Comparison of ENCODE assay signal across 11 mouse cellular contexts in genomic region chr2:32823579-32824154, GRCm38 (mm10). TPM values are rescaled to one million over a fixed set of nuclear protein-coding genes. Genes with fewer than 3 reads are reported as not detected.
DNase-seq lines count a peak whose midpoint lies in the region; ATAC-seq and TF ChIP-seq lines count a peak whose summit lies in the region.
"Had no signal": no experiment of that assay in that cellular context is flagged by ENCODE, and none has a peak within 500 bp of the region (broad histone marks: within the 10 kb centered on the region; RNA-seq: fewer than 3 reads in every experiment).

No protein-coding gene starts in this region.

- H3K36me3 ChIP-seq in forebrain, embryonic 10.5 days (replicated peaks): no peaks in the 10 kb centered on the region
- peaks cover 14% of the 10 kb centered on the region for H3K36me3 ChIP-seq in forebrain, embryonic 14.5 days (ENCODE audit: control insufficient read depth, insufficient read depth, low read length)
- no peaks in the 10 kb centered on the region for H3K36me3 ChIP-seq in midbrain, embryonic 11.5 days (ENCODE audit: control insufficient read depth, insufficient read depth, low read length)
- peaks cover 34% of the 10 kb centered on the region for H3K36me3 ChIP-seq in midbrain, embryonic 14.5 days (ENCODE audit: control insufficient read depth, insufficient read depth, low read length)
- H3K36me3 ChIP-seq in embryonic facial prominence, embryonic 12.5 days: no peaks in the 10 kb centered on the region
- peaks cover 8% of the 10 kb centered on the region; the same call in 1 of the 2 replicates for H3K36me3 ChIP-seq in limb, embryonic 14.5 days (ENCODE audit: control insufficient read depth, insufficient read depth, low read length)
- H3K36me3 ChIP-seq: embryonic facial prominence, embryonic 15.5 days had no signal

- no peak for DNase-seq in forebrain, embryonic 10.5 days (ENCODE audit: extremely low spot score, low spot score)
- no peak for DNase-seq in forebrain, embryonic 14.5 days (ENCODE audit: low spot score)
- peak; percentile 83 for DNase-seq in midbrain, embryonic 11.5 days (ENCODE audit: low spot score, missing footprints)
- no peak for DNase-seq in midbrain, embryonic 14.5 days
- no peak for DNase-seq in limb, embryonic 14.5 days (ENCODE audit: low spot score)
- no peak for DNase-seq in urinary bladder, adult 18-20 months (ENCODE audit: low spot score in 2 of 2)
- DNase-seq: kidney, postnatal 25 days; thymus, adult 18-20 months had no signal

- H3K9ac ChIP-seq in forebrain, embryonic 14.5 days (ENCODE audit: low read length): no peak overlapping the region; the same call in 1 of the 2 replicates
- peak overlapping the region; percentile 13; the same call in 1 of the 2 replicates for H3K9ac ChIP-seq in midbrain, embryonic 11.5 days (ENCODE audit: low read length)
- H3K9ac ChIP-seq in midbrain, embryonic 14.5 days (replicated peaks; ENCODE audit: low read length): no peak overlapping the region
- peak overlapping the region; percentile 7; the same call in 1 of the 2 replicates for H3K9ac ChIP-seq in embryonic facial prominence, embryonic 12.5 days
- H3K9ac ChIP-seq in limb, embryonic 14.5 days (ENCODE audit: low read depth, low read length, severe bottlenecking): 0 out of 2 replicates have a peak overlapping the region, but pooled peaks have one; percentile 12
- H3K9ac ChIP-seq: embryonic facial prominence, embryonic 15.5 days had no signal

- H3K4me1 ChIP-seq in forebrain, embryonic 10.5 days: peaks cover 22% of the 10 kb centered on the region
- 0 out of 2 replicates have a peak, but pooled peaks cover 5% of the 10 kb centered on the region for H3K4me1 ChIP-seq in forebrain, embryonic 14.5 days (ENCODE audit: control insufficient read depth, insufficient read depth, low read length)
- H3K4me1 ChIP-seq in midbrain, embryonic 11.5 days (ENCODE audit: control insufficient read depth, insufficient read depth, low read length): peaks cover 7% of the 10 kb centered on the region
- no peaks in the 10 kb centered on the region for H3K4me1 ChIP-seq in midbrain, embryonic 14.5 days (ENCODE audit: control insufficient read depth, insufficient read depth, low read length)
- H3K4me1 ChIP-seq in embryonic facial prominence, embryonic 12.5 days: peaks cover 16% of the 10 kb centered on the region
- peaks cover 3% of the 10 kb centered on the region; the same call in 1 of the 2 replicates for H3K4me1 ChIP-seq in limb, embryonic 14.5 days (ENCODE audit: control insufficient read depth, insufficient read depth, low read length)
- H3K4me1 ChIP-seq: embryonic facial prominence, embryonic 15.5 days had no signal

- no peak for TF ChIP-seq POLR2A in limb, embryonic 14.5 days (IDR thresholded peaks at IDR 0.05; ENCODE audit: borderline replicate concordance, extremely low read depth, insufficient read depth, insufficient read length)

- no peaks in the 10 kb centered on the region for H3K9me3 ChIP-seq in forebrain, embryonic 10.5 days
- H3K9me3 ChIP-seq in forebrain, embryonic 14.5 days (replicated peaks; ENCODE audit: control insufficient read depth, low read length): no peaks in the 10 kb centered on the region
- no peaks in the 10 kb centered on the region for H3K9me3 ChIP-seq in midbrain, embryonic 11.5 days (ENCODE audit: control insufficient read depth, low read length)
- H3K9me3 ChIP-seq in midbrain, embryonic 14.5 days (ENCODE audit: control insufficient read depth, low read length): no peaks in the 10 kb centered on the region
- no peaks in the 10 kb centered on the region for H3K9me3 ChIP-seq in embryonic facial prominence, embryonic 12.5 days
- H3K9me3 ChIP-seq in limb, embryonic 14.5 days (ENCODE audit: control insufficient read depth, low read length): no peaks in the 10 kb centered on the region
- H3K9me3 ChIP-seq: embryonic facial prominence, embryonic 15.5 days had no signal

- H3K4me3 ChIP-seq in forebrain, embryonic 10.5 days: no peak overlapping the region
- H3K4me3 ChIP-seq in forebrain, embryonic 14.5 days (ENCODE audit: low read depth, low read length): no peak overlapping the region
- no peak overlapping the region for H3K4me3 ChIP-seq in midbrain, embryonic 11.5 days (ENCODE audit: low read depth, low read length)
- H3K4me3 ChIP-seq in midbrain, embryonic 14.5 days (replicated peaks; ENCODE audit: low read depth, low read length): no peak overlapping the region
- no peak overlapping the region for H3K4me3 ChIP-seq in embryonic facial prominence, embryonic 12.5 days
- no peak overlapping the region for H3K4me3 ChIP-seq in limb, embryonic 14.5 days (replicated peaks; ENCODE audit: low read length)
- H3K4me3 ChIP-seq: embryonic facial prominence, embryonic 15.5 days had no signal

- H3K27ac ChIP-seq in forebrain, embryonic 10.5 days: peak overlapping the region; percentile 72
- H3K27ac ChIP-seq in forebrain, embryonic 14.5 days (ENCODE audit: low read depth, low read length): no peak overlapping the region; the same call in 1 of the 2 replicates
- H3K27ac ChIP-seq in midbrain, embryonic 11.5 days (ENCODE audit: low read depth, low read length): peak overlapping the region; percentile 67; the same call in 1 of the 2 replicates
- no peak overlapping the region for H3K27ac ChIP-seq in midbrain, embryonic 14.5 days (replicated peaks; ENCODE audit: low read depth, low read length)
- 0 out of 2 replicates have a peak overlapping the region, but pooled peaks have one; percentile 23 for H3K27ac ChIP-seq in embryonic facial prominence, embryonic 12.5 days
- H3K27ac ChIP-seq in limb, embryonic 14.5 days (replicated peaks; ENCODE audit: low read depth, low read length): no peak overlapping the region
- H3K27ac ChIP-seq: embryonic facial prominence, embryonic 15.5 days had no signal

- no peak for ATAC-seq in forebrain, embryonic 14.5 days
- ATAC-seq in midbrain, embryonic 11.5 days (ENCODE audit: low FRiP score): no peak
- ATAC-seq in midbrain, embryonic 14.5 days (ENCODE audit: low FRiP score, low TSS enrichment): no peak
- ATAC-seq in embryonic facial prominence, embryonic 12.5 days (ENCODE audit: insufficient number of reproducible peaks, insufficient read depth, low FRiP score, low TSS enrichment): no peak
- ATAC-seq in limb, embryonic 14.5 days (ENCODE audit: low FRiP score, low read depth): no peak
- no peak for ATAC-seq in inflammation-experienced regulatory T-cells, adult 6 months

- H3K4me2 ChIP-seq in forebrain, embryonic 14.5 days (ENCODE audit: low read length): no peak overlapping the region
- no peak overlapping the region for H3K4me2 ChIP-seq in midbrain, embryonic 11.5 days
- H3K4me2 ChIP-seq in midbrain, embryonic 14.5 days (ENCODE audit: low read length): no peak overlapping the region
- H3K4me2 ChIP-seq in embryonic facial prominence, embryonic 12.5 days (replicated peaks): no peak overlapping the region
- H3K4me2 ChIP-seq in limb, embryonic 14.5 days (replicated peaks; ENCODE audit: low read depth, low read length, severe bottlenecking): no peak overlapping the region
- H3K4me2 ChIP-seq: embryonic facial prominence, embryonic 15.5 days had no signal

- WGBS in forebrain, embryonic 10.5 days: 73% methylated on average over 8 of the region's 8 CpGs
- WGBS in forebrain, embryonic 14.5 days: 74% methylated on average over 8 of the region's 8 CpGs
- WGBS in midbrain, embryonic 11.5 days: 74% methylated on average over 8 of the region's 8 CpGs
- 62% methylated on average over 8 of the region's 8 CpGs for WGBS in midbrain, embryonic 14.5 days
- WGBS in embryonic facial prominence, embryonic 12.5 days: 56% methylated on average over 8 of the region's 8 CpGs
- WGBS in limb, embryonic 14.5 days: 63% methylated on average over 8 of the region's 8 CpGs

- H3K27me3 ChIP-seq in forebrain, embryonic 10.5 days (ENCODE audit: poor library complexity, severe bottlenecking): no peaks in the 10 kb centered on the region
- H3K27me3 ChIP-seq in forebrain, embryonic 14.5 days (replicated peaks; ENCODE audit: control insufficient read depth, insufficient read depth, low read length): no peaks in the 10 kb centered on the region
- no peaks in the 10 kb centered on the region for H3K27me3 ChIP-seq in midbrain, embryonic 11.5 days (ENCODE audit: control insufficient read depth, insufficient read depth, low read length)
- no peaks in the 10 kb centered on the region for H3K27me3 ChIP-seq in midbrain, embryonic 14.5 days (ENCODE audit: control insufficient read depth, insufficient read depth, low read length)
- H3K27me3 ChIP-seq in embryonic facial prominence, embryonic 12.5 days: no peaks in the 10 kb centered on the region
- H3K27me3 ChIP-seq in limb, embryonic 14.5 days (ENCODE audit: control insufficient read depth, insufficient read depth, low read length): no peaks in the 10 kb centered on the region
- H3K27me3 ChIP-seq: embryonic facial prominence, embryonic 15.5 days had no signal

RNA-seq across cellular contexts. Expression of gene Stxbp1, which starts 23.4 kb away (rescaled TPM):
- polyA plus RNA-seq in forebrain, embryonic 10.5 days (2016; fragmentation: Nextera tagmentation; extraction: Ambion mirVana): 18.7 and 20.8 TPM in 2 replicates
- 127 and 174 TPM in 2 replicates for polyA plus RNA-seq in forebrain, embryonic 14.5 days (2014; fragmentation: Nextera tagmentation; extraction: Ambion mirVana)
- 51.4 and 53.8 TPM in 2 replicates for polyA plus RNA-seq in midbrain, embryonic 11.5 days (2014; fragmentation: Nextera tagmentation; extraction: Ambion mirVana)
- polyA plus RNA-seq in midbrain, embryonic 14.5 days (2014; fragmentation: Nextera tagmentation; extraction: Ambion mirVana): 240 and 245 TPM in 2 replicates
- polyA plus RNA-seq in embryonic facial prominence, embryonic 12.5 days (2016; fragmentation: Nextera tagmentation; extraction: Ambion mirVana): 28.3 and 32.4 TPM in 2 replicates
- 22.2 and 22.3 TPM in 2 replicates for polyA plus RNA-seq in limb, embryonic 14.5 days (2012; rRNA removed)
- polyA plus RNA-seq in limb, embryonic 14.5 days (2014; fragmentation: Nextera tagmentation; extraction: Ambion mirVana): 15.8 and 20.8 TPM in 2 replicates
- 1 to 10 TPM; 2.3 to 6.1 (median 5.0) TPM for polyA plus RNA-seq in inflammation-experienced regulatory T-cells, adult 6 months (2017; shearing (Covaris generic))

RNA-seq across cellular contexts. Expression of gene Cfap157, which starts 39.4 kb away (rescaled TPM):
- 1.1 and 1.2 TPM in 2 replicates for polyA plus RNA-seq in forebrain, embryonic 10.5 days (2016; fragmentation: Nextera tagmentation; extraction: Ambion mirVana)
- 0.17 and 0.30 TPM in 2 replicates for polyA plus RNA-seq in forebrain, embryonic 14.5 days (2014; fragmentation: Nextera tagmentation; extraction: Ambion mirVana)
- polyA plus RNA-seq in midbrain, embryonic 11.5 days (2014; fragmentation: Nextera tagmentation; extraction: Ambion mirVana): 0.08 and 0.28 TPM in 2 replicates
- 0.38 and 0.39 TPM in 2 replicates for polyA plus RNA-seq in midbrain, embryonic 14.5 days (2014; fragmentation: Nextera tagmentation; extraction: Ambion mirVana)
- polyA plus RNA-seq in embryonic facial prominence, embryonic 12.5 days (2016; fragmentation: Nextera tagmentation; extraction: Ambion mirVana): 0.74 and 1.6 TPM in 2 replicates
- polyA plus RNA-seq in limb, embryonic 14.5 days (2012; rRNA removed): 0.04 and 0.05 TPM in 2 replicates
- polyA plus RNA-seq in limb, embryonic 14.5 days (2014; fragmentation: Nextera tagmentation; extraction: Ambion mirVana): 0.11 and 0.12 TPM in 2 replicates
- 1 to 10 TPM in 1 of 3 experiments, under 1 TPM in 1, not detected in 1; 0.53 to 1.3 TPM for polyA plus RNA-seq in inflammation-experienced regulatory T-cells, adult 6 months (2017; shearing (Covaris generic))

RNA-seq across cellular contexts. Expression of gene Ptrh1, which starts 48.1 kb away (rescaled TPM):
- polyA plus RNA-seq in forebrain, embryonic 10.5 days (2016; fragmentation: Nextera tagmentation; extraction: Ambion mirVana): 4.4 and 5.1 TPM in 2 replicates
- 4.7 and 5.1 TPM in 2 replicates for polyA plus RNA-seq in forebrain, embryonic 14.5 days (2014; fragmentation: Nextera tagmentation; extraction: Ambion mirVana)
- 3.2 and 3.9 TPM in 2 replicates for polyA plus RNA-seq in midbrain, embryonic 11.5 days (2014; fragmentation: Nextera tagmentation; extraction: Ambion mirVana)
- 3.5 TPM in 2 replicates for polyA plus RNA-seq in midbrain, embryonic 14.5 days (2014; fragmentation: Nextera tagmentation; extraction: Ambion mirVana)
- 3.3 and 6.4 TPM in 2 replicates for polyA plus RNA-seq in embryonic facial prominence, embryonic 12.5 days (2016; fragmentation: Nextera tagmentation; extraction: Ambion mirVana)
- 11.3 and 11.5 TPM in 2 replicates for polyA plus RNA-seq in limb, embryonic 14.5 days (2012; rRNA removed)
- polyA plus RNA-seq in limb, embryonic 14.5 days (2014; fragmentation: Nextera tagmentation; extraction: Ambion mirVana): 5.1 and 5.8 TPM in 2 replicates
- 1 to 10 TPM; 6.5 to 9.3 (median 8.1) TPM for polyA plus RNA-seq in inflammation-experienced regulatory T-cells, adult 6 months (2017; shearing (Covaris generic))

RNA-seq across cellular contexts. Expression of gene Ttc16, which starts 48.2 kb away (rescaled TPM):
- polyA plus RNA-seq in forebrain, embryonic 10.5 days (2016; fragmentation: Nextera tagmentation; extraction: Ambion mirVana): 0.32 and 0.36 TPM in 2 replicates
- polyA plus RNA-seq in forebrain, embryonic 14.5 days (2014; fragmentation: Nextera tagmentation; extraction: Ambion mirVana): 0.27 and 0.80 TPM in 2 replicates
- polyA plus RNA-seq in midbrain, embryonic 11.5 days (2014; fragmentation: Nextera tagmentation; extraction: Ambion mirVana): 0.26 and 0.30 TPM in 2 replicates
- 0.41 and 0.80 TPM in 2 replicates for polyA plus RNA-seq in midbrain, embryonic 14.5 days (2014; fragmentation: Nextera tagmentation; extraction: Ambion mirVana)
- polyA plus RNA-seq in embryonic facial prominence, embryonic 12.5 days (2016; fragmentation: Nextera tagmentation; extraction: Ambion mirVana): 0.23 and 0.34 TPM in 2 replicates
- polyA plus RNA-seq in limb, embryonic 14.5 days (2012; rRNA removed): 0.47 and 0.70 TPM in 2 replicates
- polyA plus RNA-seq in limb, embryonic 14.5 days (2014; fragmentation: Nextera tagmentation; extraction: Ambion mirVana): 0.12 and 0.15 TPM in 2 replicates
- 1 to 10 TPM in 1 of 3 experiments, under 1 TPM in 2; 0.55 to 1.8 (median 0.95) TPM for polyA plus RNA-seq in inflammation-experienced regulatory T-cells, adult 6 months (2017; shearing (Covaris generic))

RNA-seq across cellular contexts. Expression of gene Fam129b, which starts 52.2 kb away (rescaled TPM):
- 22.8 and 25.3 TPM in 2 replicates for polyA plus RNA-seq in forebrain, embryonic 10.5 days (2016; fragmentation: Nextera tagmentation; extraction: Ambion mirVana)
- polyA plus RNA-seq in forebrain, embryonic 14.5 days (2014; fragmentation: Nextera tagmentation; extraction: Ambion mirVana): 13.8 and 17.7 TPM in 2 replicates
- polyA plus RNA-seq in midbrain, embryonic 11.5 days (2014; fragmentation: Nextera tagmentation; extraction: Ambion mirVana): 10.3 and 10.6 TPM in 2 replicates
- polyA plus RNA-seq in midbrain, embryonic 14.5 days (2014; fragmentation: Nextera tagmentation; extraction: Ambion mirVana): 13.6 and 19.8 TPM in 2 replicates
- polyA plus RNA-seq in embryonic facial prominence, embryonic 12.5 days (2016; fragmentation: Nextera tagmentation; extraction: Ambion mirVana): 48.8 and 54.7 TPM in 2 replicates
- 73.5 and 81.0 TPM in 2 replicates for polyA plus RNA-seq in limb, embryonic 14.5 days (2012; rRNA removed)
- polyA plus RNA-seq in limb, embryonic 14.5 days (2014; fragmentation: Nextera tagmentation; extraction: Ambion mirVana): 45.9 and 46.2 TPM in 2 replicates
- 1 to 10 TPM in 1 of 3 experiments, under 1 TPM in 2; 0.15 to 3.2 (median 0.90) TPM for polyA plus RNA-seq in inflammation-experienced regulatory T-cells, adult 6 months (2017; shearing (Covaris generic))

Comparison
In these comparisons a context has a peak if more than half of its experiments do, and no peak if none do; other contexts are left out.
1. H3K27ac ChIP-seq: peak in forebrain, embryonic 10.5 days (single experiment), midbrain, embryonic 11.5 days (single experiment) and embryonic facial prominence, embryonic 12.5 days (single experiment); none in forebrain, embryonic 14.5 days (single experiment), midbrain, embryonic 14.5 days (single experiment) and limb, embryonic 14.5 days (single experiment).
2. H3K9ac ChIP-seq: peak in midbrain, embryonic 11.5 days (single experiment), embryonic facial prominence, embryonic 12.5 days (single experiment) and limb, embryonic 14.5 days (single experiment); none in forebrain, embryonic 14.5 days (single experiment) and midbrain, embryonic 14.5 days (single experiment).